Mouse (Mus musculus) liver, adult (tissue): ENCODE measurements around the gene Tdrd6.

ENCODE experiments used
- GATA4 ChIP-seq: IDR thresholded peaks from 2 replicates; pipeline ENCODE4 v1.6.1; 2014; ENCODE audit warnings: mild to moderate bottlenecking, low read length; ENCODE audit not compliant: insufficient replicate concordance

Tdrd6 gene

GRCm38 (mm10) chr17:43640825-43641224, 10.7 kb upstream of the Tdrd6 start:
- TF ChIP-seq GATA4: no peak

DNA sequence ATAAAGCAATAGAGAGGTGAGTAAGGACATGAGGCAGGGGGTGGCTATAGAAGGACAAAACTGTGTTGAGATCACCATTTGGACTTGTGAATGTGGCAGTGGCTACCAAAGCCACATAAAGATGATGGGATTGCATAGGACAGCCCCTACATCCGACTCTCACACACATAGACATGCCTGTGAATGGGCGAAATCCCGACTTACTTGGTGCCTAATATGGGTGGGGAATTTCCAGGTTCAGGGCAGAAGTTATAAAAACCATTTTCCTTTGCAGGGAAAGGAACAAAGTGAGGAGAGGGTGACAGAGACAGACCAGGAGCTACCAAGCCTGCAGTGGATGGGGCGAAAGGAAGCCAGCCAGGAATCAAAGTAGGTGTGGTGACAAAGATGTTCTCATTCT, 7.0 kb upstream of the Tdrd6 start:
- TF ChIP-seq GATA4: no peak

GRCm38 (mm10) chr17:43630427-43630760, 295 bp upstream of the Tdrd6 start:
- TF ChIP-seq GATA4: no peak

GRCm38 (mm10) chr17:43629026-43629495, 1.0 kb downstream of the Tdrd6 start:
- no peak for TF ChIP-seq GATA4

GRCm38 (mm10) chr17:43628246-43628645, 1.9 kb downstream of the Tdrd6 start:
- TF ChIP-seq GATA4: no peak

DNA sequence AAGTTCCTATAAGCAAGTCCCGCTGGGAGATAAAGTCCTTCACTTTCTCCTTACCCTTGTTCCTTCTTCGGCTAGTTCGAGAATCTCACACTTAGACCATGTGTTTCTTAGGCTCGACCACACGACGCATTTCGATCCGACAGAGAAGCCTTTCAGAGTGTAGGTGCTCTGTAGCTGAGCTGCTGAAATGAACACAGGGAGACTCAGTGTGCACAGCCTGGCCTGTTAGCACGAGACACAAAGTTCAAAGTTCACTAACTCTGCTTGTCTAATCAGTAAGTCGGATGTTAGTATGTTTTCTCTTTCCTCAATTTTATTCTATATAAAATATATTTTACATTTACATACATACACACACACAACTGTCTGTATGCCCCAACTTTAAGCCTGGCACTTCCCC, 8.0 kb downstream of the Tdrd6 start:
- TF ChIP-seq GATA4: no peak

DNA sequence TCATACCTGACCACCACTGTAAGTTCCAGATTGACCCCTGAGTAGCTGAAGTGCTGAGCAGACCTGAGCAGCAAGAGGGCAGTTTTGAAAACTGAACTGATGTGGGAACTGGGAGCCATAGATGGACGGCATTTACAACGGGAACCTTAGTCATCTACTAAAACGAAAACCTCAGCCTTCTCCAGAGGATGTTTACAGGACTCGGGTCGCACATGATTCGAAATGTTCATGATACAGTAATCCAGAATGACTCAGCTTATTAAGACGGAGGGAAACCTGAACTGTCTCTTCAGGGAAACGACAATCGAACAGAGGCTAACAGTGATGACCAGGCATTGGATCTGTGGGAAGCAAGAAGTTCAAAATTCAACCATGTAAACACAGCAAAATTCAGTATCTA, 10.9 kb downstream of the Tdrd6 start:
- no peak for TF ChIP-seq GATA4

DNA sequence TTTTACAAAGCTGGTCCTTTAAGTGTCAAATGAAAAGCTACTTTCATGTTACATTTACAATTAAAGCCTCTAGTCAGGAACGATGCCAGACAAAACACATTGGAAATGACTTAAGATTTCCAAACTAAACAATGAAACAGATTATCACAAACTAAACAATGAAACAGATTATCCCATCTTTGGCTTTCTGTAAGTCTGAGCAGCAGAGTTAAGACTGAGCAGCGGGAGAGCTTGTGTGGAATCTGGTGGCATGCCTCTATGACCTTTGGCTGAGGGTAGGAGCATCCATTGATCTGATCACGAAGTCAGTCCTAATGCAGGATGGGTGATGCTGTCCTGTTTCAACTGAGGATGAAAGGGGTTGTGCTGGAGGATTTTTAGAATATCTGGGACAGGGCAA, 17.9 kb downstream of the Tdrd6 start:
- no peak for TF ChIP-seq GATA4

GRCm38 (mm10) chr17:43611586-43611985, 18.5 kb downstream of the Tdrd6 start:
- no peak for TF ChIP-seq GATA4

GRCm38 (mm10) chr17:43606704-43607103, 23.4 kb downstream of the Tdrd6 start:
- TF ChIP-seq GATA4: no peak

DNA sequence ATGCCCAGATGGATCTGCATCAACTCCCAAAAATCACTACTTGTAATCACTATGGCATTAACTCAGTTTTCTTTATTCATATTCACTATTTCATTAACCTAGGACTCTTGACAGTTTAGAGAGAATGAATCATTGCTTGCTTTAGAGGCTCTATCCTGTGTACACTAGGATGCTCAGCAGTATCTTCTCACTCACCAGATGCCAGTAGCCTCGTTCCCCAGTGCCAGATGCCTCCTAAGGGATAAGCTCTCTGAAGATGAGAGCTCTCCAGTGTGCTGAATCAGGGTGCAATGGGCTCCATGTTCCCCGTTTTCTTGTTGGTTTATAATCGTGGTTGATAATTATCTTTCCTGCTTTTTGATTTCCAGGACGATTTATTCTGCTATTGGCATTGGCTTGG, 31.4 kb downstream of the Tdrd6 start:
- TF ChIP-seq GATA4: no peak

- TF ChIP-seq GATA4: no peak
Observed at GRCm38 (mm10) chr17:43597742-43598141, 32.4 kb downstream of the Tdrd6 start.

GRCm38 (mm10) chr17:43592296-43593291, 37.5 kb downstream of the Tdrd6 start:
- no peak for TF ChIP-seq GATA4

DNA sequence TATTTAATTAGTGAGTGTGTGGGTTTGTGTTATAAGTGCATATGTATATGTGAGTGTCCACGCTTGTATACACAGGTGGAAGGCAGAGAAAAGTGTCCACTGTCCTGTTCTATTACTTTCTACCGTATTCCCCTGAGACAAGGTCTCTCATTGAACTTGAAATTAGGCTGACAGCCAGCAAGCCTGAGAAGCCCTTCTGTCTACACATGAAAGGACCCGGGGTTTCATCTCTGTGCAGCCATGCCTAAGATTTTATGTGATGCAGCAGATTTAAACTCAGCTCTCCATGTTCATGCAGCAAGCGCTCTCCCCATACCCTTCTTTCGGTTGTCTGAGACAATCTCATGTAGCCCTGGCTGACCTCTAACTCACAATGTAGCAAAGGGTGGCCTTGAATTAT, 39.6 kb downstream of the Tdrd6 start:
- no peak for TF ChIP-seq GATA4

GRCm38 (mm10) chr17:43589750-43590149, 40.3 kb downstream of the Tdrd6 start:
- TF ChIP-seq GATA4: no peak

GRCm38 (mm10) chr17:43587278-43587677, 42.8 kb downstream of the Tdrd6 start:
- no peak for TF ChIP-seq GATA4

- TF ChIP-seq GATA4: no peak
Observed at GRCm38 (mm10) chr17:43584771-43585170, 45.3 kb downstream of the Tdrd6 start.
